Mouse (Mus musculus) megakaryocyte, embryonic 14.5 days (primary cell): ENCODE measurements around the gene Etv3.

ENCODE experiments used
- FLI1 ChIP-seq: IDR thresholded peaks from 2 replicates; pipeline ENCODE4 v1.6.1; 2012; ENCODE audit warnings: low read length, inconsistent platforms, mixed read lengths
- GATA1 ChIP-seq: IDR thresholded peaks from 3 replicates; pipeline ENCODE4 v1.6.1; 2012; ENCODE audit warnings: mixed read lengths, low read length, inconsistent platforms, borderline replicate concordance

- TF ChIP-seq GATA1, result no peak
- TF ChIP-seq FLI1, result no peak
Measured at GRCm38 (mm10) chr3:87560156-87560555, 34.9 kb downstream of the Etv3 start.
